Mouse (Mus musculus) liver, embryonic 14.5 days (tissue): ENCODE measurements around the gene Il17rd. TPM values are rescaled to one million over a fixed set of nuclear protein-coding genes. Genes with fewer than 3 reads are reported as not detected.

Experiments
- ATAC-seq: fragments of 200-750 bp; cut with Nextera tagmentation; 2 replicates; pipeline ENCODE4 v1.8.0; 2017; ENCODE audit warnings: moderate number of reproducible peaks, mild to moderate bottlenecking, moderate library complexity; ENCODE audit not compliant: insufficient read depth
- DNase-seq, 3 experiments: peaks; one replicate each; pipeline ENCODE4 v3.0.0-alpha.2; 2012 to 2013; ENCODE audit warnings: low read depth in 3 of 3, low spot score in 3 of 3
- H3K27ac ChIP-seq: fragments of 300-500 bp; sonication (generic); 2 replicates; pipeline ENCODE4 v1.5.1; 2014; ENCODE audit warnings: moderate library complexity, mild to moderate bottlenecking, control low read depth, inconsistent platforms
- H3K27me3 ChIP-seq: fragments of 300-500 bp; sonication (generic); 2 replicates; pipeline ENCODE4 v1.6.1; 2014; ENCODE audit warnings: mild to moderate bottlenecking, low read length, moderate library complexity; ENCODE audit not compliant: control insufficient read depth, insufficient read depth
- H3K36me3 ChIP-seq: fragments of 300-500 bp; sonication (generic); replicated peaks from 2 replicates; pipeline ENCODE4 v1.6.1; 2014; ENCODE audit warnings: low read depth; ENCODE audit not compliant: control insufficient read depth, insufficient read depth
- H3K4me1 ChIP-seq, 2 experiments: fragments of 200-500 bp in 1 of 2; fragments of 300-500 bp in 1 of 2; sonication (generic) in 1 of 2; replicated peaks; 2 replicates each; pipeline ENCODE4 v1.6.1; 2012 to 2014; ENCODE audit warnings: antibody characterized with exemption in 1 of 2, inconsistent platforms in 1 of 2, low read length in 1 of 2; ENCODE audit not compliant: control insufficient read depth in 2 of 2, insufficient read depth in 2 of 2
- H3K4me2 ChIP-seq: fragments of 300-500 bp; sonication (generic); 2 replicates; pipeline ENCODE4 v1.6.1; 2014; ENCODE audit warnings: low read depth, mild to moderate bottlenecking, control low read depth, moderate library complexity
- H3K4me3 ChIP-seq, 2 experiments: fragments of 200-500 bp in 1 of 2; fragments of 300-500 bp in 1 of 2; sonication (generic) in 1 of 2; 2 replicates each; pipeline ENCODE4 v1.5.1; 2012 to 2014; ENCODE audit warnings: low read depth in 2 of 2, low read length in 2 of 2, mild to moderate bottlenecking in 2 of 2, control low read depth in 1 of 2, inconsistent platforms in 1 of 2, moderate library complexity in 1 of 2; ENCODE audit not compliant: insufficient read depth in 1 of 2
- H3K9ac ChIP-seq: fragments of 300-500 bp; sonication (generic); replicated peaks from 2 replicates; pipeline ENCODE4 v1.6.1; 2014; ENCODE audit warnings: mild to moderate bottlenecking, control low read depth, moderate library complexity
- H3K9me3 ChIP-seq: fragments of 300-500 bp; sonication (generic); 2 replicates; pipeline ENCODE4 v1.6.1; 2016; ENCODE audit warnings: low read length, mixed read lengths; ENCODE audit not compliant: control insufficient read depth
- CTCF ChIP-seq: IDR thresholded peaks from 2 replicates; pipeline ENCODE4 v1.5.1; 2016; ENCODE audit warnings: antibody characterized with exemption, low read depth, control low read depth
- EP300 ChIP-seq: IDR thresholded peaks from 2 replicates; pipeline ENCODE4 v1.6.1; 2016; ENCODE audit warnings: antibody characterized with exemption, low read depth
- WGBS: fragments of 180-500 bp; shearing (Covaris S2); extraction: QIAGEN DNeasy Blood & Tissue Kit; methylation state at CpG from one replicate; pipeline ENCODE4 v1.1.7; 2014; ENCODE audit not compliant: insufficient replicate concordance; 5-methylcytosine and 5-hydroxymethylcytosine counted together
- polyA plus RNA-seq, 2 experiments: library from polyadenylated mRNA; depleted of rRNA in 1 of 2; stranded (reverse) in 1 of 2; unstranded in 1 of 2; fragments of >200 nt; fragmentation: Nextera tagmentation in 1 of 2; extraction: Ambion mirVana in 1 of 2; gene quantifications; 2 replicates each; pipeline versions ENCODE4 v1.2.1 to v1.2.3; 2012 to 2014

Il17rd gene
- polyA plus RNA-seq (2012; rRNA removed) = 0.09 and 0.11 TPM in 2 replicates
- 0.03 and 0.04 TPM in 2 replicates for polyA plus RNA-seq (2014; fragmentation: Nextera tagmentation; extraction: Ambion mirVana)

DNA sequence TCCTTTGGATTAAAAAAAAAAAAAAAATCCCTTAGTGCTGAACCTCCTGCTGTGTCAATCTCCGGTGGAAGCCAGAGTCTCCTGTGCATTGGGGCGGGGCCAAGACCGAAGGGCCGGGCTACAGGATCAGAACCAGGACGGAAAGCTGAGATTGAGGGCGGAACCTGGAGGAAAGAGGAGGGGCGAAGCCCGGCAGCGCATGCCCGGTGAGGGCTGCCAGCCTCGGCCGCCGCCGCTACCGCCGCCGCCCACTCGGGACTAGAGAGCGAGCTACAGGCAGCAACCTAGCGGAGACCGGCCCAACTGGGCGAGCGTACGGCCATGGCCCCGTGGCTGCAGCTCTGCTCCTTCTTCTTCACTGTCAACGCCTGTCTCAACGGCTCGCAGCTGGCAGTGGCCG, at the start of gene Il17rd:
Gene Il17rd (plus strand): TSS at position 159 of the 400 bp plus-strand sequence.
- WGBS = under 1% methylated on average over 29 of the region's 29 CpGs
- Histone ChIP-seq H3K4me3 (peak within 1 kb of the TSS; percentile 58 to 59), H3K4me2 (peak within 1 kb of the TSS; percentile 74), H3K9me3 (no peaks in the 10 kb centered on the region), H3K9ac (no peak within 1 kb of the TSS), H3K27ac (no peak within 1 kb of the TSS), H3K36me3 (no peaks in the 10 kb centered on the region), H3K4me1 (no peaks in the 10 kb centered on the region; a peak in 2 of 4 replicates), H3K27me3 (peaks cover 46% of the 10 kb centered on the region)
- ATAC-seq = peak; percentile 51
- TF ChIP-seq CTCF = no peak
- no peak for DNase-seq

DNA sequence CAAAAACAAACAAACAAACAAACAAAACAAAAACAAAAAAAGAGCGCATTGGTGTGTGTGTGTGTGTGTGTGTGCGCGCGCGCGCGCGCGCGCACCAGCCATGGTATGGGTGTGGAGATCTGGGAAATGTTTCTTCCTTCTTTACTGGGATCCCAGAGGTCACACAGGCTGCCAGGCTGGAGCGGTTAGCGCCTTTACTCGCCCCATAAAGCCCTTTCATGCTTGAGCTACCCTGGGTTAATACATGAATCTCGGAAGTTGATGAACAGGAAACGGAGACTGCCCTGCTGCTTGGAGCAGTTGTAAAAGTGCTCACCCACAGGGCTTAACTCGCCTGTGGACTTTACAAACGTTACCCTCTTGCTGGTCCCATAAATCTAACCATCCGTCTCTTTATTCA, 47.1 kb upstream of the Il17rd start:
- H3K4me2 ChIP-seq = no peak overlapping the region
- H3K27ac ChIP-seq = no peak overlapping the region
- H3K27me3 ChIP-seq = no peaks in the 10 kb centered on the region
- H3K9ac ChIP-seq = no peak overlapping the region
- H3K4me1 ChIP-seq = peaks cover 7 to 9% of the 10 kb centered on the region in 2 experiments; a peak in 3 of 4 replicates
- no peak overlapping the region for H3K4me3 ChIP-seq
- DNase-seq (no peak), ATAC-seq (no peak)
- H3K9me3 ChIP-seq = no peaks in the 10 kb centered on the region
- WGBS = 71% methylated on average over 18 of the region's 18 CpGs
- H3K36me3 ChIP-seq = no peaks in the 10 kb centered on the region
- TF ChIP-seq EP300 = no peak
- TF ChIP-seq CTCF = no peak

DNA sequence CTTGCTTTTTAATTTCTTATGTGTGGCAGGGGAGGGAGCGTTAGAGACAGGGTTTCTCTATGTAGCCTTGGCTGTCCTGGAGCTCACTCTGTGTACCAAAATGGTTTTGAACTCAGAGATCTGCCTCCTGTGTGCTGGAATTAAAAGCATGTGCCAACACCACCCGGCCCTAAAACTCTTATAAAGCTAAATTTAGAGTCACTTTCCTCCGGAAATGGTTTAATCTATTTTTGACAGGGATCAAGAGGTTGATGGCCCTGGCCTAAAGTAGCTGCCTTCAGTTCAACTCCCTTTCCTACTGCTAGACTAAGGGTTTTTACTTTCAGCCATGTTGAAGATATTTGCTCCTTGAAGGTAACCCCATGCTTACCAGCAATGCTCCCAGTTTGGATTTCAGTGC, 45.3 kb upstream of the Il17rd start:
- DNase-seq = no peak
- Histone ChIP-seq H3K36me3 (no peaks in the 10 kb centered on the region), H3K4me2 (no peak overlapping the region), H3K9ac (no peak overlapping the region), H3K4me3 (no peak overlapping the region), H3K27ac (no peak overlapping the region), H3K9me3 (no peaks in the 10 kb centered on the region), H3K4me1 (peaks cover 7 to 9% of the 10 kb centered on the region in 2 experiments; a peak in 3 of 4 replicates), H3K27me3 (no peaks in the 10 kb centered on the region)
- 42% methylated on average over 3 of the region's 3 CpGs for WGBS
- TF ChIP-seq CTCF (no peak), EP300 (no peak)
- ATAC-seq = no peak

DNA sequence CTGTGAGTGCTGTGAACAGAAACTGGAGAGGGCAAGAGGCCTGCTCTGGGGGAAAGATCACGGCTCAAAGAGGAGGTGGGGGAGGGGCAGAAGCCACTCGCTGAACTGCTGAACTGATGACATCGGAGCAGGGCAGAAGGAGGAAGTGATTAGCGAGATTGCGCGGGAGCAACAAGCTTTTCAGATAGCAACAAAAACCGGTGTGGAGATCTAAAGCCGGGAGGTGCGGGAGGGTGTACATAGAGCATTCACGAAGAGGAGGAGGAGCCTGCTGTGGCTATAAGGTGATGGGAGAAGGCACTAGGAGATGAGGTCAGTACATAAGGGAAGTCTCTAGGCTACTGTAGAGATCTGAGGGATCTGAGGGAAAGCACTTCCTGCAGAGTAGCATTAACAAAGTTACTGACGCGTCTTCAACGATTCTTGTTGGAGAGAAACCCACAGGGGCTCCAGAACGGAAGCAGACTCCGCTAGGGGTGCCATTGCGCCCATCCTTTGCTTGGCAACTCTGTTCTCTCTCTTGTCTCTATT, 44.5 kb upstream of the Il17rd start, which contains the start of gene Hesx1:
Gene Hesx1 (plus strand): TSS at position 206 of the 531 bp plus-strand sequence.
- peak; percentile 17; the same call in 1 of the 2 replicates for TF ChIP-seq EP300
- peak; percentile 35 for TF ChIP-seq CTCF
- H3K36me3 ChIP-seq = no peaks in the 10 kb centered on the region
- DNase-seq = peak in 2 of 3 experiments; percentile 25 to 43
- peak within 1 kb of the TSS; percentile 40 to 59 for H3K4me3 ChIP-seq
- H3K9me3 ChIP-seq = no peaks in the 10 kb centered on the region
- H3K27me3 ChIP-seq = no peaks in the 10 kb centered on the region
- H3K4me1 ChIP-seq = peaks cover 7 to 12% of the 10 kb centered on the region in 2 experiments; a peak in 3 of 4 replicates
- ATAC-seq = peak; percentile 66
- peak within 1 kb of the TSS; percentile 68 for H3K4me2 ChIP-seq
- under 1% methylated on average over 16 of the region's 16 CpGs for WGBS
- no peak within 1 kb of the TSS for H3K27ac ChIP-seq
- H3K9ac ChIP-seq = 0 out of 2 replicates have a peak within 1 kb of the TSS, but pooled peaks have one; percentile 20

DNA sequence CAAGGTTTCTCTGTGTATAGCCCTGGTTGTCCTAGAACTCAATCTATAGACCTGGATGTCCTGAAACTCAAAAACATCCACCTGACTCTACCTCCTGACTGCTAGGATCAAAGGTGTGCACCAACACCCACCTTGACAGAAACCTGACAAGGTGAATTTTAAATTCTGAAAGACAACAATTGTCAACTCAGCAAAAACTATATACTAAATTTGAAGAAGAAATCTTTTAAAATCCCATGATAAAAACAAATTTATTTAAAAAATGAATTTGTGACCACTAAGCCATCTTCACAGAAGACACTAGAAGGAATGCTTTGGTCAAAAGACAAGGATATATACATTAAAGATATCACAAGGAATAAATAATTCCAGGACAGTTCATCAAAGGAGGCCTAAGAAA, 42.5 kb upstream of the Il17rd start:
- no peak overlapping the region for H3K4me3 ChIP-seq
- H3K4me2 ChIP-seq = no peak overlapping the region
- no peak overlapping the region for H3K9ac ChIP-seq
- no peaks in the 10 kb centered on the region for H3K9me3 ChIP-seq
- no peak overlapping the region for H3K27ac ChIP-seq
- DNase-seq = no peak
- H3K4me1 ChIP-seq = peaks cover 7 to 19% of the 10 kb centered on the region in 2 experiments; a peak in 3 of 4 replicates
- no peaks in the 10 kb centered on the region for H3K27me3 ChIP-seq
- TF ChIP-seq CTCF (no peak), EP300 (no peak)
- no peaks in the 10 kb centered on the region for H3K36me3 ChIP-seq
- no peak for ATAC-seq
